Mouse (Mus musculus) ES-E14 (cell line): ENCODE measurements around the gene Mbd6. TPM values are rescaled to one million over a fixed set of nuclear protein-coding genes. Genes with fewer than 3 reads are reported as not detected.

ENCODE experiments used
- DNase-seq: peaks from one replicate; pipeline ENCODE4 v3.0.0-alpha.2; 2013; ENCODE audit warnings: low read depth, low spot score
- H3K27ac ChIP-seq: 2 replicates; pipeline ENCODE4 v1.5.1; 2012; ENCODE audit warnings: low read depth, mild to moderate bottlenecking, low read length, moderate library complexity, mixed read lengths; ENCODE audit not compliant: poor library complexity, insufficient read depth, severe bottlenecking
- H3K36me3 ChIP-seq: 2 replicates; pipeline ENCODE4 v1.6.1; 2012; ENCODE audit warnings: mild to moderate bottlenecking, low read length, moderate library complexity, mixed read lengths; ENCODE audit not compliant: control insufficient read depth, poor library complexity, insufficient read depth, severe bottlenecking
- H3K4me1 ChIP-seq, 2 experiments: fragments of 150-350 bp in 1 of 2; sonication (generic) in 1 of 2; 2 replicates each; pipeline ENCODE4 v1.6.1; 2012; ENCODE audit warnings: low read length in 2 of 2, mild to moderate bottlenecking in 1 of 2, mixed read lengths in 1 of 2; ENCODE audit not compliant: control insufficient read depth in 2 of 2, insufficient read depth in 2 of 2, poor library complexity in 1 of 2
- H3K4me3 ChIP-seq, 2 experiments: fragments of 150-350 bp in 1 of 2; sonication (generic) in 1 of 2; 2 replicates each; pipeline ENCODE4 v1.5.1; 2012; ENCODE audit warnings: low read length in 2 of 2, low read depth in 1 of 2, mild to moderate bottlenecking in 1 of 2, mixed read lengths in 1 of 2; ENCODE audit not compliant: insufficient read depth in 1 of 2, poor library complexity in 1 of 2, severe bottlenecking in 1 of 2
- H3K9ac ChIP-seq: 2 replicates; pipeline ENCODE4 v1.6.1; 2012; ENCODE audit warnings: low read depth, mild to moderate bottlenecking, low read length, mixed read lengths; ENCODE audit not compliant: poor library complexity, insufficient read depth, severe bottlenecking
- H3K9me3 ChIP-seq: fragments of 150-350 bp; sonication (generic); 2 replicates; pipeline ENCODE4 v1.6.1; 2012; ENCODE audit warnings: low read depth, mild to moderate bottlenecking, low read length; ENCODE audit not compliant: control insufficient read depth, insufficient read depth
- CHD2 ChIP-seq: IDR thresholded peaks from 2 replicates; pipeline ENCODE4 v1.6.1; 2014; ENCODE audit warnings: mild to moderate bottlenecking, low read depth, low read length, inconsistent platforms
- HCFC1 ChIP-seq: IDR thresholded peaks from 2 replicates; pipeline ENCODE4 v1.6.1; 2012; ENCODE audit warnings: low read length, inconsistent platforms, borderline replicate concordance; ENCODE audit not compliant: insufficient read depth
- MAFK ChIP-seq: IDR thresholded peaks from 2 replicates; pipeline ENCODE4 v1.6.1; 2014; ENCODE audit warnings: mild to moderate bottlenecking, low read depth, low read length, inconsistent platforms; ENCODE audit not compliant: insufficient read depth
- ZC3H11A ChIP-seq: IDR thresholded peaks from 2 replicates; pipeline ENCODE4 v1.6.1; 2012; ENCODE audit warnings: low read depth, mild to moderate bottlenecking, inconsistent platforms, low read length, borderline replicate concordance
- ZNF384 ChIP-seq: IDR thresholded peaks from 2 replicates; pipeline ENCODE4 v1.6.1; 2012; ENCODE audit warnings: low read depth, low read length, inconsistent platforms
- in situ Hi-C, 2 experiments: fragments of 600-800 bp; cut with MboI; formaldehyde crosslinking; loops; one replicate each; pipeline ENCODE4 v1.15.1; 2025; ENCODE audit warnings: low sequenced_read_pairs in 2 of 2, inconsistent platforms in 1 of 2; ENCODE audit not compliant: unreplicated experiment in 2 of 2
- total RNA-seq: library from RNA; depleted of rRNA; stranded (reverse); fragments of 300-350 nt; gene quantifications from 2 replicates; pipeline ENCODE4 v1.2.3, GENCODE M21; 2012

Gene Mbd6
- total RNA-seq, 1 experiment: 15.8 TPM

GRCm38 (mm10) chr10:127262548-127263398 is 26.0 kb downstream of the Mbd6 start, which contains the start of gene Kif5a:
Kif5a (minus strand) TSS chr10:127263348.
- Histone ChIP-seq H3K27ac (no peak within 1 kb of the TSS; the same call in 1 of the 2 replicates), H3K9ac (peak within 1 kb of the TSS; percentile 47), H3K36me3 (no peaks in the 10 kb centered on the region), H3K4me3 (peak within 1 kb of the TSS; percentile 63 to 65), H3K4me1 (peaks cover 5 to 25% of the 10 kb centered on the region in 2 experiments), H3K9me3 (no peaks in the 10 kb centered on the region)
- no peak for DNase-seq
- TF ChIP-seq ZC3H11A (no peak), MAFK (no peak), HCFC1 (no peak), CHD2 (no peak)
- in situ Hi-C loops: no loop called here

GRCm38 (mm10) chr10:127261706-127262547 is 26.9 kb downstream of the Mbd6 start:
- TF ChIP-seq MAFK: no peak
- no peak for TF ChIP-seq CHD2
- no peak for TF ChIP-seq HCFC1
- TF ChIP-seq ZNF384: no peak
- TF ChIP-seq ZC3H11A: no peak
- H3K4me1 ChIP-seq: peaks cover 5 to 19% of the 10 kb centered on the region in 2 experiments
- in situ Hi-C loops: no loop called here
- no peak overlapping the region; the same call in 1 of the 2 replicates for H3K9ac ChIP-seq
- no peaks in the 10 kb centered on the region for H3K9me3 ChIP-seq
- no peak overlapping the region; the same call in 1 of the 2 replicates for H3K27ac ChIP-seq
- no peaks in the 10 kb centered on the region; the same call in 1 of the 2 replicates for H3K36me3 ChIP-seq
- no peak for DNase-seq
- H3K4me3 ChIP-seq: peak overlapping the region; percentile 63 to 65; a peak in 3 of 4 replicates

GRCm38 (mm10) chr10:127258489-127258888 is 30.3 kb downstream of the Mbd6 start:
- Histone ChIP-seq H3K9me3 (no peaks in the 10 kb centered on the region), H3K27ac (no peak overlapping the region), H3K36me3 (no peaks in the 10 kb centered on the region; the same call in 1 of the 2 replicates), H3K9ac (no peak overlapping the region), H3K4me3 (no peak overlapping the region), H3K4me1 (peaks cover 0 to 11% of the 10 kb centered on the region in 2 experiments; a peak in 1 of 4 replicates)
- in situ Hi-C loops: no loop called here
- no peak for DNase-seq
- no peak for TF ChIP-seq MAFK
- TF ChIP-seq ZC3H11A: no peak
- no peak for TF ChIP-seq HCFC1
- no peak for TF ChIP-seq CHD2
- no peak for TF ChIP-seq ZNF384

- peaks cover 0 to 11% of the 10 kb centered on the region in 2 experiments; a peak in 1 of 4 replicates for H3K4me1 ChIP-seq
- DNase-seq: no peak
- H3K9me3 ChIP-seq: no peaks in the 10 kb centered on the region
- no peak overlapping the region for H3K27ac ChIP-seq
- H3K4me3 ChIP-seq: no peak overlapping the region
- no peaks in the 10 kb centered on the region; the same call in 1 of the 2 replicates for H3K36me3 ChIP-seq
- no peak overlapping the region for H3K9ac ChIP-seq
- in situ Hi-C loops: no loop called here
- TF ChIP-seq ZC3H11A (no peak), CHD2 (no peak)
Observed at GRCm38 (mm10) chr10:127257790-127258189, 31.0 kb downstream of the Mbd6 start.
